Mouse (Mus musculus): ENCODE data around the gene 4921517D22Rik.

DNA sequence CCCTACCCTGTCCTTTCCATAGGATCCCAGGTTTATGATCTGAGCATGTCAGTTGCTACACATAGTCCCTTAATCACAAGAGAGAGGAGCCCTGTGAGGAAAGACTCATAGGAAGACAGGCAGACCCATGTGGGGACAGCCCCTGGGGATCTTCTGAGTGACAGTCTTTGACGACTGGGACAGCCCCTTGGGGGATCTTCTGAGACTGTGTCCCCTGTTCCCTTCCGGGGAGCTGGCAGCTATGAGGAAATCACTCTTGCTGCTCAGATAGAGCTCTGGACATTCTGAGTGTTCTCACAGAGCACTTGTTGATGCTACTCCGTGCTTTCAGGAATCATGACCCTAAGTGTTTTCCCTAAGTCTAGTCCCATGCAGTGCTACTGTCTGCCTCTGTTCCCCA lies 19.8 kb upstream of the 4921517D22Rik start:
- TF ChIP-seq CTCF (IDR thresholded peaks at IDR 0.05; ENCODE audit: borderline replicate concordance, control insufficient read depth, extremely low read depth, insufficient read depth, low read length, poor library complexity) (no peak), POLR2A (IDR thresholded peaks at IDR 0.05; ENCODE audit: control insufficient read depth, extremely low read depth, insufficient read depth, low read length, poor library complexity) (no peak)

All from thymus, adult 2 months (tissue).